Mouse (Mus musculus) T-helper 17 cell (primary cell): ENCODE results near the gene Saxo2.

Source experiments
- in situ Hi-C, 2 experiments: fragments of 300-600 bp; cut with MboI, MseI; formaldehyde crosslinking; loops; 1 replicate in 1 of 2; 2 replicates in 1 of 2; pipeline ENCODE4 v1.15.1; 2025; ENCODE audit warnings: high pct_unique_total_duplicates in 2 of 2

Saxo2 gene

DNA sequence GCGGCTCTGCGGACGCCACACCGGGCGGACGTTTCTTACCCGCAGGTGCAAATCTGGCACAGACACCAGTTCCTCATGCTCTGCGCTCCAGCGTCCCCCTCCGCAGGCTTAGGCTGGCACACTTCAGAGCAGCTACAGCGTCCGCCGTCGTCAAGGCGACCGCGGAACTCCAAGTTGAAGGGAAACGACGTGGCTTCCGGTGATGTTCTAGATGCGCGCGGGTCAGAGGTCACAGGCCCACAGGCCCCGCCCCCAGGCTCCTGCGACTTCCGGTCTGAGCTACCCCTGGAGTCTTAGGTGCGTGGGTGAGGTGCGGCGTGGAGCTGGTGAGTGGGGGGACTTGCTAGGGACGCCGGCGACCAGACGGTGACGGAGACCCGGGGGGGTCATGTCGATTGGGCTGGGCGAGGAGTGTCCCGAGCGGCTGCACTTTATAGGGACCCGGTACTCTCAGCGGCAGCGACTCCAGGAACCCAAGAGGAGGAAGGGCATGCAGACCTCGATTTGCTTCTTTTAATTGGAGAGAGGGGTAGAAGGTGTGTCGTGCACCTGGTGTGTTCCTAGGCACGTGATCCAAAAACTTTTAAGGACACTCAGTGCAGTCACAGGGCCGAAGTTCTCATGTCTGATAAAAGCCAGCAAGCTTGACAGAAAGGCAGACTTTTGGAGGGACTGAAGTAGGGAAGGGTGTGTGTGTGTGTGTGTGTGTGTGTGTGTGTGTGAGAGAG lies at the start of gene Saxo2, which contains the start of gene Efl1:
TSS of gene Saxo2 (minus strand) at position 176 of the 728 bp plus-strand sequence.
TSS of gene Efl1 (plus strand) at position 262 of the 728 bp plus-strand sequence.
- in situ Hi-C loops, result no loop called here

DNA sequence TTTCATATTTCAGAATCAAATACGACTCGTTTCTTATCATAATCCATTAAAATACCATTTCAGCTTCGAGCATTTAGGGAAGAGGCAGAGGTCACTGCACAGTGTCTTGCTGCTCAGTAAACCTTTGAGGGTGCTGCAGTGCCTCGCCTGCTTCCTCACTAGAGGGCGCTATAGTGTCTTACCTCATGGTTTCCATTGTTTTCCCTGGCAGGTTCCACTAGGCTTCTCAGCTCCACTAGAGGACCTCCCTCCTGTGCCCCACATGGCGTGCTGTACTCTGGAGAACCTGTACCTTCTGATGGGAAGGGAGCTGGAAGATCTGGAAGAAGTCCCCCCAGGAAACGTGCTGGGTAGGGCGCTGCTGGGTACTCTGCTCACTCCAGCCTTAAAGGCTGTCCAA lies 49.3 kb upstream of the Saxo2 start:
- in situ Hi-C loops, result loop anchor here in 1 of 2 experiments (10.0 kb wide), 1 partner anchor 1113 kb away; no protein-coding TSS in a partner anchor

DNA sequence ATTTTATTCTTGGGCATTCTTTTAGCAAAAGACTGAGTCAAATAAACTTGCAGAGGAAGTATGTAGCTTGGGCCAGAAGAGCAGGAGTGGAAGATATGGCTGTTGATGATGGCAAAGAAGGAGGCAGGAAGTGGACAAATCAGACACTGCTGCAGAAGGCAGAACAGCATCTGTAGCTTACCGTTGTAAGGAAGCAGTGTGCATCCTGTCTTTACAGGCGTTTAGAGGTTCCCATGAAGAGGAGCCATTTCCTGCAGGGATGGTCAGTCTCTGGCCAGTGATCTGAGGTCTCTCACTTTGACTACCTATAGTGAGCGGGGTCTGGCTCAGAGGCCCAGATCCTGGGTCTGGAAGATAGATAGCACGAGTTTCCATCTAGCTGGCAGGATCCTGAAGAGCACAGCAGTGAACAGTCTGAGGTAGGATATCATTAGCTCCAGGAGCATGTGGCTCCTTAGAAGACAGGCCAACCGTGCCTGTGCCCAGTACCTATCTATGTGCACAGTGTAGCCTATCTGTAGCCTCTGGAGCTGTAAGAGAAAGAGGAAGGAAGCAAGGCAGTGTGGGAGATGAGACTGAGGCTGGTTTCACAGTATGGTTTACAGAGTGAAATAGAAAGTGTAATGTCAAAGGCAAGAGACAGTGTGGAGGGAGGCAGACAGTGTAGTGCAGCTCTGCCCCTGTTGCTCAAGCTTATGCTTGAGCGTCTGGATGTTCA lies 42.9 kb upstream of the Saxo2 start:
- in situ Hi-C loops, result loop anchor here in 1 of 2 experiments (10.0 kb wide), 1 partner anchor 1106 kb away; no protein-coding TSS in a partner anchor

DNA sequence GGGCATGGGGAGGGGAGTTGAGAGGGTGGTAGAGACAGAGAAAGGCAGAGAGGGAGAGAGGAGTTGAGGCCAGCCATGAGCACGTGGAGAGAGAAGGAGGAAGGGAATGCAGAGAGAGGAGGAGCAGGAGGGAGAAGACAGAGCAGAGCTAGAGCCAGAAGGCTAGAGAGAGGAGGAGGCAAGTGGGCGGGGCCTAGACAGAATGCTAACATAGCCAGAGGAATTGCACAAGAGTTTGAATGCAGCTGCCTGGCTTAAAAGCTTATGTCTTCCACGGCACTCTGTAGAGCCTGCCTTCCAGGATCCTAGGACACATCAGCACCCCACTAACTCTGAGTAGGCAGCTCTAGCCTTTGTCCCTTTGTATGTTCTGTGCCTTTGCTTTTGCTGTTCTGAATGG lies 40.4 kb upstream of the Saxo2 start:
- in situ Hi-C loops, result no loop called here

DNA sequence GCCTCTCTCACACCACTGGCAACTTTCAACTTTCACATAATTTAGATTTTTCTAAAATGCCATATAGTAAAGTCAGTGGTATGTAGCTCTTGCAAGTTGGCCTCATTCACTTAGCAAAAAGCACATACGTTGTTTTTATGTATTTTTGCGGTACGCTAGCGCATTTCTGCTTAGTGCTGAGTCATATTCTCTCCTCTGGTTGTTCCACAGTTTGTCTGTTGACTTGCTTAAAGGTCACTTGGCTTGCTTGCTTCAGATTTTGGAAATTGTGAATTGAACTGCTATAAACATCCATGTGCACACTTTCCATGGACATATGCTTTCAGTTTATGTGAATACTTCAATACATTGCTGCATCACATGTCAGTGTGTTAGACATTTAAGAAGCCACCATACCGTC lies 31.6 kb upstream of the Saxo2 start:
- in situ Hi-C loops, result no loop called here

DNA sequence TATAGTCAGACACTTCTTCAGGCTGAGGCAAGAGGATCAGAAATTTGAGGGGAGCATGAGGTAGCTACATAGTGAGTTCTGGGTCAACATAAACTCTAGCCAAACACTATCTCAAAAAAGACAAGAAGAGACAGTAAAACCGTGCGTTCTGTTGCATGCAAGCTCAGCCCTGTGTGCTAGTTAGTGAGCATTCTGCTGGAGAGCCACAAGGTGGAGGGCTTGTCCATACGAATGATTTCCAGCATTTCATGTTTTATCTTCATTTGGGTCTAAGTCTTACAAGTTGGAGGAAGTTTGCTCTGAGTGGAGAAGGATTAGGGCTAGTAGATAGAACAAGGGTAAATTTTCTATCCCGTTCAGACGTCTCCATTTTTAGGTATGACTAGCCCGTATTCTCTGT lies 28.5 kb upstream of the Saxo2 start:
- in situ Hi-C loops, result no loop called here

DNA sequence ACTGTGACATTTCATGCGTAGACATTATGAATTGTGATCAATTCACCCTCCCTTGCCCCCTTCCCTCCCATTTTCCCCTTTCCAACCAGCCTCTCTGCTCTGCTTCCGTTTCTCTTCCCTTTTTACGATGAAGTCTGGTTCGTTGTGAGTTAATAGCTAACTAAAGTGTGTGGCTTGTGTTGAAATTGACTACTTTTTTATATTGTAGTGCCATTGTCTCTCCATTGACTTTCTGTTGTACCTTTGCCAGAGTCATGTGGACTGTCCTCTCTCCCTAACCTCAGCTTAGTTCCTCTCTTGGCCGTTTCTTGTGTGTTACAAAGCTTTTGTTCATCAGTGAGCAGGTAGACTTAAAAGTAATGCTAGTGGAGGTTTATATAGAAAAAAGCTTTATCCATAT lies 27.7 kb upstream of the Saxo2 start:
- in situ Hi-C loops, result no loop called here

DNA sequence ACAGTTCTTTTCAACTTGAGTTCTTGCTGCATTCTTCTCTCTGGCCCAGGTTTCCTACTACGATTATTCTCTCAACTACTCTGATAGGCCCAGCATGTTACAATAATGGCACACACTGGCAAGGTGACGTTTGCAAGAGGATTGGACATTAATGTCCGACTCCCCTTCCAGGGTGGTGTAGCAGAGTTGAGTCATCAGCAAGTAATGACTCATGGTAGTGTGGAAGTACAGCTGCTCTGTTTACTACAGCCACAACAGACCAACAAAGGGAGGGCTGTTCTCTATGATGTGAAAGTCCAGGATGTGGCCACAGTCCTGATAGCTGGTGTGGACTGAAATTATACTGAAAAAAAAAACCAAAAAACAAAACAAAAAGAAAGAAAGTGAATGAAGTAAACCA lies 16.3 kb upstream of the Saxo2 start:
- in situ Hi-C loops, result no loop called here

DNA sequence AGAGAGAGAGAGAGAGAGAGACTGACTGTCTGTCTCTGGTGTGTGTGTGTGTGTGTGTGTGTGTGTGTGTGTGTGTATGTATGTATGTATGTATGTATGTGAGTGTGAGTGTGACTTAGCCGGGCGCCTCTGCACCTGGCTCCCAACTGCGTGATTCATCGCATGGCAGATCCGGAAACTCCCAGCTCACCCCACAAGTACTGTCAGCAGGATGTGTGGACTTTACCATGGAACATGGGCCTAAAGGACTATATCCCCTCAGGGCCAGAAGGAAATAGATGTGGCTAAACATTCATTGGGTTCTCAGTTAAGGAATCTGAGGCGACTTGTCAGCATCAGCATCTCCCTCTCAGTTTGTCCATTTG lies 735 bp upstream of the Saxo2 start:
- in situ Hi-C loops, result no loop called here

DNA sequence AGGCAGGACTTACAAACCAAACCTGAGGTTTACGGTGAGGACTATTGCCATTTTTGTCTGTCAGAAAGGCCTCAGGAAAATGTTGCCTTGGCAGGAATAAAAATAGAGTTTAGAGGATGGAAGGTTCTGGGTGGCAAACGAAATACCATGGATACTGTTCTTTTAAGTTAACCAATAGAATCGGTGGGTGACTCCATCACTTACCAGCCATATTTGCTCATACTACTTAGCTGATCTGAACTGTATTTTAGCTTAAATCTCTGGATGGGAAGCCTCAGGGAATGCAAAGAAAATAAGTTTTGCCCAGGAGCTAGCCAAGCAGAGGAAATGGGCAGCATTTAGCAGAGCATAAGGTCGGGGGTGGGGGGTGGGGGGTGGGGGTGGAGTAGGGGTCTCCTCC lies 419 bp downstream of the Saxo2 start:
- in situ Hi-C loops, result no loop called here

DNA sequence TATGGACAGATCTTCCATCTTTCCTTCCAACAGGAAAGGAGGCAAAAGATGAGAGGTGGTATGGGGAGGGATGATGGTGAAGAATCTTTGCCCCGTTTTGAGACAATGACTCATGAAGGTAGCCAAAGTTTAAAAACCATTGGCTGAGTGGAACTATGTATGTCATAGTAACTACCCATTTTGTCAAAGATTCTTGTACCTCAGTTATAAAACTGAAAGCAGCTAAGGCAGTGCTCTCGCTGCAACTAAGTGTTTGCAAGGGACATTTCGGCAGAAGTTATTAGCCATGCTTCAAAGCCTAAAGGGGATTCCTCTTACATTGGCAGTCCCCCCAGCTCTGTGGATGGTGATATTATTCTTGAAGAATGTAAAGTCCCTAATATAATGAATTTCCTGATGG lies 1.1 kb downstream of the Saxo2 start:
- in situ Hi-C loops, result no loop called here

DNA sequence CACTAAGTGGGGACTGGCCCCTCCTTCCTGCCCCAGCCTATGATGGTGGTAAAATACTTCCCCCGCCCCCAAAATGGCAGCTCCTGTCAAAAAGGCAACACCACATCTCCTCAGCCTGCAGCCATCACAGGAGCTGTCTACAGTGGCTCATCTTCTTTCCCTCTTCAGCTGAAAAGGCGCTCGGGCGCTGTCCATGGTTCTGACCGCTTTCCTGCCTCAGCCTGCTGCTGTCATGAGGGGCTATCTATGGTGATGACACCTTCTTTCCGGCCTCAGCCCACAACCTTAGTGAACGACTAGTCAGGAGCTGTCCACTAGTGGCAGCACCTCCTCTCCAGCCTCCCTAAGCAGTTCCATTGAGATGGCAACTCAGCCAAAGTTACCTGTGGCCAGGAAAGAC lies 23.0 kb downstream of the Saxo2 start:
- in situ Hi-C loops, result no loop called here

DNA sequence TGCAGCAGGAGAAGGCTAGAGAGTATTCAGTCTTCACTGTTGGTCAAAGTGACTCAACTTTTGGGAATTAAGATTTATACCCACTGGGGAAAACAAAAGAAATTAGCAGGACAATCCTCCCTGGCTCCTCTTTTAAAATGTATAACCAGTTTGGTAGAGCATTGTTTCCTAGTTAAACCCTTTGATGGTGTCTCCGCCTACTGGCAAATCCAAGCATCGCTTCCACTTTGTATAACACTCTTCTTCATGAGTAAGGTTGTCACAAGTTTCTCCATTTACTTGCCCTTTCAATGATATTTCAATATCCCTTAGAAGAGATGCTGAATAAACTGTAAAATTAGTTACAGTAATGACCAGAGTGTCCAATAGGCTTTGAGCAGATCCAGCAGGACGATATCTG lies 38.7 kb downstream of the Saxo2 start:
- in situ Hi-C loops, result loop anchor here in 1 of 2 experiments (10.0 kb wide), 1 partner anchor 1145 kb away; no protein-coding TSS in a partner anchor

DNA sequence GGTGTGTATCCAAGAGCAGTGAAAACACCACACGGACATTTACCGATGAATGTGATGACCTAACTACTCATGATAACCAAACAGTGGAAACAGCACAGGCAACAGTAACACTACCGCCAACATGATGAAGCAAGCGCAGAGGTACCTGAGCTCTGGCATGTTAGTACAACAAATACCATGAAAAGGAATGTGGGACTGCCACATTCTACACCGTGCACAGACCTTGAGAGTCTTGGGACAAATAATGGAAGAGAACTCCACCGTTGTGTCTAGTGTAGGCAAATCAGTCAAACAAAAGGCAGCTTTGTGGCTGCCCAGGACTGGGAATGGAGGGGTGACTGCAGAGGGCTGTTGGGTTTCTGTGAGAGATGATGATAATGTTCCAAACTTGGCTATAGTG lies 42.9 kb downstream of the Saxo2 start:
- in situ Hi-C loops, result no loop called here

DNA sequence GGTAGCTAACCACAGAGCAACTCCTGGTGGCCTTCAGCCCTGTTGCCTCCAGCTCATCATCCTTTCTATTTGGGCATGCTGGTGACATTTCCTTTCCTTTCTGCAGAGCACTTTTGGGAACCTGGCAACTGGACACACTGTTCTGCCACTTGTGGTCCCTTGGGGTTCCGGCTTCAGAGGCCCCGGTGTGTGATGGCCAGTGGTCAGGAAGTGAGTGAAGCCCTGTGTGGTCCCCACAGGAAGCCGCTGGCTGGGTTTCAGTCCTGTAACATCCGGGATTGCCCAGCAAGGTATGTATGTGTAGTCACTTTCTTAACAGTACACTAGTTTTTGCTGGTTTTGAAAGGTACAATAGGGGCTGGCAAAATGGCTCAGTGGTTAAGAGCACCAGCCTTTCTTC lies 46.3 kb downstream of the Saxo2 start:
- in situ Hi-C loops, result no loop called here

DNA sequence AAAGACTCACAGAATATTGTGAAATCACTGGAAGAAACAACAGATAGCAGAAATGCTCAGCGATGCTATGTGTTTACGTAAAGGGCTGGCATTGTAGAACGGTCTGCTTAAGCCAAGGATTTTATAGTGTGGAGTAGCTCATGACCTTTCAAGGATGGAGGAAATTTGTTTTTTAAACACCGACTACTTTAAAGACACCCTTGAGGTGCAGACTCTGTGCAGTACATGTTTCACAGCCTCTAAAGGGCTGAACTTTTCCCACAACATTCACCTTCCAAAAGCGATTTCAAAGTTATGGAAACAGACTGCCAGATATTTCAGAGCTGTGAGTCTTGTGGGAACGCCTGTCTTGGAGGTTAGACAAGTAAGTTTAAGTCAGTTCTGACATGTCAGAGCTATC lies 57.4 kb downstream of the Saxo2 start:
- in situ Hi-C loops, result no loop called here
